Mouse (Mus musculus) stomach, postnatal 0 days (tissue): ENCODE results near the gene Yes1. TPM values are rescaled to one million over a fixed set of nuclear protein-coding genes. Genes with fewer than 3 reads are reported as not detected.
"Not testable (repeated sequence)": the region's sequence is repeated elsewhere in the genome, so short reads cannot be mapped to it uniquely, and the experiment has no call there.

Experiments
- ATAC-seq: fragments of 200-750 bp; cut with Nextera tagmentation; 2 replicates; pipeline ENCODE4 v1.8.0; 2017; ENCODE audit not compliant: low FRiP score, low TSS enrichment
- DNase-seq: peaks from one replicate; pipeline ENCODE4 v3.0.0-alpha.2; 2016; ENCODE audit warnings: low spot score
- H3K27ac ChIP-seq: fragments of 300-500 bp; sonication (generic); replicated peaks from 2 replicates; pipeline ENCODE4 v1.5.1; 2014; ENCODE audit warnings: mild to moderate bottlenecking, control low read depth
- H3K27me3 ChIP-seq: fragments of 300-500 bp; sonication (generic); 2 replicates; pipeline ENCODE4 v1.6.1; 2014; ENCODE audit warnings: low read length; ENCODE audit not compliant: control insufficient read depth, insufficient read depth
- H3K36me3 ChIP-seq: fragments of 300-500 bp; sonication (generic); 2 replicates; pipeline ENCODE4 v1.6.1; 2014; ENCODE audit warnings: low read length, mixed read lengths; ENCODE audit not compliant: control insufficient read depth, insufficient read depth
- H3K4me1 ChIP-seq: fragments of 300-500 bp; sonication (generic); replicated peaks from 2 replicates; pipeline ENCODE4 v1.6.1; 2014; ENCODE audit warnings: antibody characterized with exemption; ENCODE audit not compliant: control insufficient read depth, insufficient read depth
- H3K4me2 ChIP-seq: fragments of 300-500 bp; sonication (generic); replicated peaks from 2 replicates; pipeline ENCODE4 v1.6.1; 2014; ENCODE audit warnings: low read depth, mild to moderate bottlenecking, control low read depth, moderate library complexity
- H3K4me3 ChIP-seq: fragments of 300-500 bp; sonication (generic); 2 replicates; pipeline ENCODE4 v1.5.1; 2014; ENCODE audit warnings: low read depth, low read length, control low read depth
- H3K9ac ChIP-seq: fragments of 300-500 bp; sonication (generic); 2 replicates; pipeline ENCODE4 v1.6.1; 2014; ENCODE audit warnings: mild to moderate bottlenecking, low read length, control low read depth, mixed read lengths
- H3K9me3 ChIP-seq: fragments of 300-500 bp; sonication (generic); 2 replicates; pipeline ENCODE4 v1.6.1; 2016; ENCODE audit warnings: low read length; ENCODE audit not compliant: control insufficient read depth
- CTCF ChIP-seq: IDR thresholded peaks from 2 replicates; pipeline ENCODE4 v1.5.1; 2016; ENCODE audit warnings: antibody characterized with exemption, low read depth, mild to moderate bottlenecking, moderate library complexity
- EP300 ChIP-seq: optimal IDR thresholded peaks from 2 replicates; pipeline ENCODE3; 2016; ENCODE audit warnings: antibody characterized with exemption
- WGBS: fragments of 180-500 bp; shearing (Covaris S2); extraction: QIAGEN DNeasy Blood & Tissue Kit; methylation state at CpG from one replicate; pipeline ENCODE4 v1.1.7; 2014; 5-methylcytosine and 5-hydroxymethylcytosine counted together
- polyA plus RNA-seq: library from polyadenylated mRNA; unstranded; fragments of >200 nt; fragmentation: Nextera tagmentation; extraction: Ambion mirVana; gene quantifications from 2 replicates; pipeline ENCODE4 v1.2.1, GENCODE M21; 2015

Yes1 gene
- polyA plus RNA-seq, 1 experiment from 2014 or later = 15.0 TPM

DNA sequence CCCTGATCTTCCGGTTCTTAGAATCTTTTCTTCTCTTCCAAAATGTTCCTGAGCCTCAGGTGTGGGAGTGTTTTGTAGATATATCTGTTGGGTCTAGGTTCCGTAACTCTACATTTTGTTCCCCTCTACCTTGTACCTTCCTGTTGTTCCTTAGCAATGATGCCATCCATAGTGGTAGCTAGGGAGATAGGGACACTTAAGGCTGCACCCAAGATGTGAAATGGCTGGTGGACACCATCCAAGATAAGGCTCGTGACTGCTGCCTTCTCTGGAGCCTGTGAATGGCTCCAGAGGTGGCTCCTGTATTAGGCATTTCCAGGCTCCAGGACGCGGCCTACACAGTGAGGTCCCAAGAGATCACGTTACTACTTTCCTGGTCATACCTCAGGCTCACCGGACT is 117.3 kb downstream of the Yes1 start:
- no peak overlapping the region for H3K4me2 ChIP-seq
- no peaks in the 10 kb centered on the region for H3K36me3 ChIP-seq
- H3K4me1 ChIP-seq = no peaks in the 10 kb centered on the region
- WGBS = 81% methylated on average over 7 of the region's 7 CpGs
- H3K9me3 ChIP-seq = no peaks in the 10 kb centered on the region
- no peak for ATAC-seq
- no peak for DNase-seq
- no peak for TF ChIP-seq CTCF
- TF ChIP-seq EP300 = no peak
- H3K27ac ChIP-seq = no peak overlapping the region
- H3K4me3 ChIP-seq = no peak overlapping the region
- H3K27me3 ChIP-seq = no peaks in the 10 kb centered on the region
- H3K9ac ChIP-seq = no peak overlapping the region

- Histone ChIP-seq H3K27me3 (no peaks in the 10 kb centered on the region), H3K4me3 (no peak overlapping the region), H3K27ac (no peak overlapping the region), H3K4me1 (no peaks in the 10 kb centered on the region), H3K9me3 (no peaks in the 10 kb centered on the region), H3K36me3 (no peaks in the 10 kb centered on the region), H3K9ac (no peak overlapping the region), H3K4me2 (no peak overlapping the region)
- no peak for DNase-seq
- 71% methylated on average over 8 of the region's 8 CpGs for WGBS
- ATAC-seq = 0 out of 2 replicates have a peak, but pooled peaks have one; percentile 45
- TF ChIP-seq EP300 (no peak), CTCF (no peak)
Observed at GRCm38 (mm10) chr5:32728851-32729250, 117.9 kb downstream of the Yes1 start.

DNA sequence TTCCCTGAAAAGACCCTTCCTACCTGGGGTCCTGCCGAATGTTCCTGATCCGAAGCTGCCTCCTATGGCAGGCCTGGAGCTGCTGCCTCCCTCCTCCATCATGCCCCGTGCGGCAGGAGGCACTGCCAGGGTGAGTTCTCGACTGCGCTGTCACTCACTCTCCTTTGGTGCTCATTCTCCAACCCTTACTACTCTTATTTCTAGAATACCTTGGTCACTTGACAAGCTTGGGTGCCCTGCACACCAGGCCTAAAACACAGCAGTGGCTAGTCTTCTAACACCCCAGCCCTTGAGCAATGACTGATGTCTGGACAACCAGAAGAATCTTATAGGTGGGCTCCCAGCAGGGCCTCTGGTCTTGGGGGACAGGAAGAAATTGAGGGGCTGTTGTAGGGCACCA is 122.9 kb downstream of the Yes1 start:
- H3K4me2 ChIP-seq, H3K27me3 ChIP-seq, DNase-seq, H3K9me3 ChIP-seq, H3K4me3 ChIP-seq, H3K27ac ChIP-seq, H3K9ac ChIP-seq, H3K36me3 ChIP-seq, H3K4me1 ChIP-seq: not testable (repeated sequence)
- WGBS = 94% methylated on average over 6 of the region's 6 CpGs
- peak; percentile 65 for ATAC-seq

GRCm38 (mm10) chr5:32735779-32736178 is 124.8 kb downstream of the Yes1 start:
- no peak overlapping the region for H3K27ac ChIP-seq
- H3K4me1 ChIP-seq = no peaks in the 10 kb centered on the region
- no peak overlapping the region for H3K9ac ChIP-seq
- WGBS = 90% methylated on average over 6 of the region's 6 CpGs
- DNase-seq (no peak), ATAC-seq (no peak)
- no peak overlapping the region for H3K4me3 ChIP-seq
- no peak for TF ChIP-seq CTCF
- TF ChIP-seq EP300 = no peak
- peaks cover 4% of the 10 kb centered on the region; the same call in 1 of the 2 replicates for H3K36me3 ChIP-seq
- H3K9me3 ChIP-seq = no peaks in the 10 kb centered on the region
- H3K4me2 ChIP-seq = no peak overlapping the region
- H3K27me3 ChIP-seq = no peaks in the 10 kb centered on the region

Other genes with a start within 250 kb of the Yes1 start
- gene Ppp1cb, start 152.3 kb upstream of the Yes1 start, polyA plus RNA-seq = 182 and 193 TPM in 2 replicates
- 69.4 and 71.7 TPM in 2 replicates for gene Pisd, start 174.5 kb downstream of the Yes1 start, polyA plus RNA-seq
- not detected in 2 replicates for gene Gm20671, start 215.9 kb downstream of the Yes1 start, polyA plus RNA-seq
- 5.6 and 8.8 TPM in 2 replicates for gene Prr14l, start 243.1 kb downstream of the Yes1 start, polyA plus RNA-seq